Mouse (Mus musculus): ENCODE measurements at regions not wholly inside any gene's neighbourhood (a gene's known extent, or its start where the extent isn't known, plus 50 kb on each side); places are given as distances from the start of the nearest gene placed in this dataset.
"Not testable (repeated sequence)": the region's sequence is repeated elsewhere in the genome, so short reads cannot be mapped to it uniquely, and the experiment has no call there.

DNA sequence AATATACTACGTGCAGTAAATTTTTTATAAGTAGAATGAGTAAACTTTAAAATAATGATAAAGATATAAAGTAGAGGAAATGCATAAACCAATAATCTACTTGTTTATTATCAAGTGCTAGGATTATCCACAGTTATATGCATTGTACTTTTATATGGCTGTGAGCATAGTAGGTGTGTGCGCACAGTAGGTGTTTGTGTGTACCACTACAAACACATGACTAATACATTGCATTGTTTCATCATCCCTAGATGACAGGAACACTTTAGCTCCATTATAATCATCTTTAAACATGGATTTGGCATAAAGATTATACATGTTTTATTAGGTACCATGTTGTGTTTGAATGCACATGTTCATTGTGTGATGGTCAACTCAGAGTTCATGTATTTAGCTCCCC, 124.7 kb upstream of the Vldlr start:
- ATAC-seq (replicated peaks; ENCODE audit: low FRiP score), result no peak
- Histone ChIP-seq H3K36me3 (ENCODE audit: control insufficient read depth, insufficient read depth, low read length) (no peaks in the 10 kb centered on the region), H3K4me3 (ENCODE audit: low read depth, low read length) (no peak overlapping the region), H3K4me1 (replicated peaks; ENCODE audit: control insufficient read depth, insufficient read depth, low read length) (no peaks in the 10 kb centered on the region), H3K4me2 (ENCODE audit: low read depth, low read length, severe bottlenecking) (no peak overlapping the region), H3K9me3 (ENCODE audit: control insufficient read depth, low read length) (no peaks in the 10 kb centered on the region), H3K27ac (ENCODE audit: low read depth, low read length) (no peak overlapping the region), H3K27me3 (ENCODE audit: control insufficient read depth, insufficient read depth, low read length) (no peaks in the 10 kb centered on the region), H3K9ac (ENCODE audit: low read length) (no peak overlapping the region)
- no peak for DNase-seq (ENCODE audit: low spot score)
- 96% methylated on average over 2 of the region's 2 CpGs for WGBS

- Histone ChIP-seq H3K9me3 (ENCODE audit: control insufficient read depth, low read length) (no peaks in the 10 kb centered on the region), H3K36me3 (ENCODE audit: control insufficient read depth, insufficient read depth, low read length) (no peaks in the 10 kb centered on the region), H3K27me3 (ENCODE audit: control insufficient read depth, insufficient read depth, low read length) (no peaks in the 10 kb centered on the region), H3K27ac (ENCODE audit: low read depth, low read length) (no peak overlapping the region), H3K4me2 (ENCODE audit: low read depth, low read length, severe bottlenecking) (no peak overlapping the region), H3K4me1 (replicated peaks; ENCODE audit: control insufficient read depth, insufficient read depth, low read length) (no peaks in the 10 kb centered on the region), H3K9ac (ENCODE audit: low read length) (no peak overlapping the region), H3K4me3 (ENCODE audit: low read depth, low read length) (no peak overlapping the region)
- no peak for ATAC-seq (replicated peaks; ENCODE audit: low FRiP score)
- no peak for DNase-seq (ENCODE audit: low spot score)
- 83% methylated on average over 13 of the region's 13 CpGs for WGBS
Measured at GRCm38 (mm10) chr19:27094777-27095478, 121.4 kb upstream of the Vldlr start.

- DNase-seq (ENCODE audit: low spot score) (no peak), ATAC-seq (replicated peaks; ENCODE audit: low FRiP score) (no peak)
- WGBS, result 81% methylated on average over 1 of the region's 1 CpGs
- Histone ChIP-seq H3K27ac (ENCODE audit: low read depth, low read length) (no peak overlapping the region), H3K4me3 (ENCODE audit: low read depth, low read length) (no peak overlapping the region), H3K36me3 (ENCODE audit: control insufficient read depth, insufficient read depth, low read length) (no peaks in the 10 kb centered on the region), H3K4me2 (ENCODE audit: low read depth, low read length, severe bottlenecking) (no peak overlapping the region), H3K9me3 (ENCODE audit: control insufficient read depth, low read length) (no peaks in the 10 kb centered on the region), H3K4me1 (replicated peaks; ENCODE audit: control insufficient read depth, insufficient read depth, low read length) (no peaks in the 10 kb centered on the region), H3K27me3 (ENCODE audit: control insufficient read depth, insufficient read depth, low read length) (no peaks in the 10 kb centered on the region), H3K9ac (ENCODE audit: low read length) (no peak overlapping the region)
Measured at GRCm38 (mm10) chr19:27099921-27100320, 116.4 kb upstream of the Vldlr start.

GRCm38 (mm10) chr19:27110437-27110836, 105.8 kb upstream of the Vldlr start:
- H3K9me3 ChIP-seq (ENCODE audit: control insufficient read depth, low read length), result no peaks in the 10 kb centered on the region
- ATAC-seq (replicated peaks; ENCODE audit: low FRiP score) (no peak), DNase-seq (ENCODE audit: low spot score) (no peak)
- H3K4me3 ChIP-seq (ENCODE audit: low read depth, low read length), result no peak overlapping the region
- H3K27ac ChIP-seq (ENCODE audit: low read depth, low read length), result no peak overlapping the region
- no peaks in the 10 kb centered on the region for H3K4me1 ChIP-seq (replicated peaks; ENCODE audit: control insufficient read depth, insufficient read depth, low read length)
- no peaks in the 10 kb centered on the region for H3K36me3 ChIP-seq (ENCODE audit: control insufficient read depth, insufficient read depth, low read length)
- H3K4me2 ChIP-seq (ENCODE audit: low read depth, low read length, severe bottlenecking), result no peak overlapping the region
- no peaks in the 10 kb centered on the region for H3K27me3 ChIP-seq (ENCODE audit: control insufficient read depth, insufficient read depth, low read length)
- 88% methylated on average over 2 of the region's 2 CpGs for WGBS
- no peak overlapping the region for H3K9ac ChIP-seq (ENCODE audit: low read length)

GRCm38 (mm10) chr19:27120876-27121275, 95.4 kb upstream of the Vldlr start:
- no peak for ATAC-seq (replicated peaks; ENCODE audit: low FRiP score)
- Histone ChIP-seq H3K27me3 (ENCODE audit: control insufficient read depth, insufficient read depth, low read length) (no peaks in the 10 kb centered on the region), H3K27ac (ENCODE audit: low read depth, low read length) (no peak overlapping the region), H3K9me3 (ENCODE audit: control insufficient read depth, low read length) (no peaks in the 10 kb centered on the region), H3K4me3 (ENCODE audit: low read depth, low read length) (no peak overlapping the region), H3K36me3 (ENCODE audit: control insufficient read depth, insufficient read depth, low read length) (no peaks in the 10 kb centered on the region), H3K4me1 (replicated peaks; ENCODE audit: control insufficient read depth, insufficient read depth, low read length) (no peaks in the 10 kb centered on the region), H3K4me2 (ENCODE audit: low read depth, low read length, severe bottlenecking) (no peak overlapping the region), H3K9ac (ENCODE audit: low read length) (no peak overlapping the region)
- no peak for DNase-seq (ENCODE audit: low spot score)
- 59% methylated on average over 5 of the region's 5 CpGs for WGBS

- DNase-seq (ENCODE audit: low spot score) (no peak), ATAC-seq (replicated peaks; ENCODE audit: low FRiP score) (no peak)
- H3K27ac ChIP-seq (ENCODE audit: low read depth, low read length), result no peak overlapping the region
- no peaks in the 10 kb centered on the region for H3K27me3 ChIP-seq (ENCODE audit: control insufficient read depth, insufficient read depth, low read length)
- no peaks in the 10 kb centered on the region for H3K9me3 ChIP-seq (ENCODE audit: control insufficient read depth, low read length)
- no peaks in the 10 kb centered on the region for H3K4me1 ChIP-seq (replicated peaks; ENCODE audit: control insufficient read depth, insufficient read depth, low read length)
- H3K36me3 ChIP-seq (ENCODE audit: control insufficient read depth, insufficient read depth, low read length), result no peaks in the 10 kb centered on the region
- H3K9ac ChIP-seq (ENCODE audit: low read length), result no peak overlapping the region
- H3K4me2 ChIP-seq (ENCODE audit: low read depth, low read length, severe bottlenecking), result no peak overlapping the region
- H3K4me3 ChIP-seq (ENCODE audit: low read depth, low read length), result no peak overlapping the region
- 80% methylated on average over 5 of the region's 5 CpGs for WGBS
Measured at GRCm38 (mm10) chr19:27122348-27122747, 93.9 kb upstream of the Vldlr start.

DNA sequence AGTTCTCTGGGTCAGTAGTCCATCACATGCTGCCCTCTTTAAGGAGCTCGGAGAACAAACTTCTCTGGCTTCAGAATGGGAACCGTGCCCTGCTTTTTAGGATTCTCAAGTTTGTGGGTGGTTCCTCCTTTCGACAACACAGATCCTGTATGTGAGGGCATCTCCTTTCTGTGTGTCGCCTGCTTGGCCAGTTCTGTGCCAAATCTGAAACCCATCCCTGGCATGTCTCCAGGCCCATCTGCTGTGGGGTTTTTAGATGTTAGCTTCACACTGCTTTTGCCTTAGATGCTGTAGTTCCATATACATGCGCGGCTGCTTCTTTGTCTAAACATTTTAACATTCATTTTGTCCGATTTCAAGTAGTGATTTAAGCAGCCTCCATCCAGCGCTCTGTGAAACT, 93.0 kb upstream of the Vldlr start:
- DNase-seq (ENCODE audit: low spot score), result no peak
- H3K4me2 ChIP-seq (ENCODE audit: low read depth, low read length, severe bottlenecking), result no peak overlapping the region
- H3K4me3 ChIP-seq (ENCODE audit: low read depth, low read length), result no peak overlapping the region
- 87% methylated on average over 8 of the region's 8 CpGs for WGBS
- no peaks in the 10 kb centered on the region for H3K9me3 ChIP-seq (ENCODE audit: control insufficient read depth, low read length)
- no peak overlapping the region for H3K9ac ChIP-seq (ENCODE audit: low read length)
- no peak for ATAC-seq (replicated peaks; ENCODE audit: low FRiP score)
- H3K36me3 ChIP-seq (ENCODE audit: control insufficient read depth, insufficient read depth, low read length), result no peaks in the 10 kb centered on the region
- no peaks in the 10 kb centered on the region for H3K27me3 ChIP-seq (ENCODE audit: control insufficient read depth, insufficient read depth, low read length)
- no peaks in the 10 kb centered on the region for H3K4me1 ChIP-seq (replicated peaks; ENCODE audit: control insufficient read depth, insufficient read depth, low read length)
- H3K27ac ChIP-seq (ENCODE audit: low read depth, low read length), result no peak overlapping the region

- ATAC-seq (replicated peaks; ENCODE audit: low FRiP score), result no peak
- Histone ChIP-seq H3K27me3 (ENCODE audit: control insufficient read depth, insufficient read depth, low read length) (no peaks in the 10 kb centered on the region), H3K9me3 (ENCODE audit: control insufficient read depth, low read length) (no peaks in the 10 kb centered on the region), H3K4me2 (ENCODE audit: low read depth, low read length, severe bottlenecking) (no peak overlapping the region), H3K4me3 (ENCODE audit: low read depth, low read length) (no peak overlapping the region), H3K4me1 (replicated peaks; ENCODE audit: control insufficient read depth, insufficient read depth, low read length) (no peaks in the 10 kb centered on the region), H3K27ac (ENCODE audit: low read depth, low read length) (no peak overlapping the region), H3K36me3 (ENCODE audit: control insufficient read depth, insufficient read depth, low read length) (no peaks in the 10 kb centered on the region), H3K9ac (ENCODE audit: low read length) (no peak overlapping the region)
- WGBS, result 68% methylated on average over 11 of the region's 11 CpGs
- DNase-seq (ENCODE audit: low spot score), result peak; percentile 52
Measured at GRCm38 (mm10) chr19:27123806-27124469, 92.3 kb upstream of the Vldlr start.

DNA sequence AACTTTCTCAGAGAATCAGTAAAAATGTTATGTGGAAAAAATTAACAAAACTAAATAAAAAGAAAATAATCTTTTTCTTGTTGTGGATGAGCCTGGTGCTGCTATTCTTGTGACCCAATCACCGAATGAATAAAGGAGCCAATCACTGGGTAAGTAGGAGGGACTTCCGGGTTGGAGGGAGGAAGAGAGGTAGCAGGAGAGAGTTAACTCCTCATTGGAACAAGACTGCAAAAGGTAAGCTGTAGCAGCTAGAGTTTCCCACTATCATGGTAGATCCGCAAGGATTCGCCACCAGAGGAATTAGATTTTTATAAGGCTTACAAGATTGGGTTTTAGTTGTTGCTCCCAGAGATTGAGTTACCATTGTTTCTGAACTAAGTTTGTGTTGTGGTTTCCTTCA, 87.8 kb upstream of the Vldlr start:
- H3K9ac ChIP-seq (ENCODE audit: low read length); ATAC-seq (replicated peaks; ENCODE audit: low FRiP score); H3K4me2 ChIP-seq (ENCODE audit: low read depth, low read length, severe bottlenecking); H3K9me3 ChIP-seq (ENCODE audit: control insufficient read depth, low read length); H3K27me3 ChIP-seq (ENCODE audit: control insufficient read depth, insufficient read depth, low read length); H3K4me1 ChIP-seq (replicated peaks; ENCODE audit: control insufficient read depth, insufficient read depth, low read length); H3K27ac ChIP-seq (ENCODE audit: low read depth, low read length); H3K4me3 ChIP-seq (ENCODE audit: low read depth, low read length); H3K36me3 ChIP-seq (ENCODE audit: control insufficient read depth, insufficient read depth, low read length); DNase-seq (ENCODE audit: low spot score): not testable (repeated sequence)
- 89% methylated on average over 4 of the region's 4 CpGs for WGBS

Measured in forebrain, embryonic 11.5 days (tissue).